ENCODE assay signal across 12 mouse cellular contexts in genomic region chr4:152340584-152341284, GRCm38 (mm10). TPM values are rescaled to one million over a fixed set of nuclear protein-coding genes. Genes with fewer than 3 reads are reported as not detected.
DNase-seq lines count a peak whose midpoint lies in the region; ATAC-seq and TF ChIP-seq lines count a peak whose summit lies in the region.
"Had no signal": no experiment of that assay in that cellular context is flagged by ENCODE, and none has a peak within 500 bp of the region (broad histone marks: within the 10 kb centered on the region; RNA-seq: fewer than 3 reads in every experiment).

No protein-coding gene starts in this region.

- H3K4me2 ChIP-seq in liver, embryonic 11.5 days, result no peak overlapping the region

- H3K36me3 ChIP-seq in liver, embryonic 11.5 days (ENCODE audit: control insufficient read depth, insufficient read depth, low read length), result no peaks in the 10 kb centered on the region
- peaks cover 1% of the 10 kb centered on the region; the same call in 1 of the 2 replicates for H3K36me3 ChIP-seq in splenic B cell, adult 2 months (ENCODE audit: control insufficient read depth, insufficient read depth, low read length, poor library complexity, severe bottlenecking)
- H3K36me3 ChIP-seq in kidney, adult 2 months (ENCODE audit: control insufficient read depth, insufficient read depth, low read length), result no peaks in the 10 kb centered on the region

- H3K4me3 ChIP-seq in liver, embryonic 11.5 days (ENCODE audit: low read depth, low read length), result no peak overlapping the region
- no peak overlapping the region for H3K4me3 ChIP-seq in kidney, adult 2 months (ENCODE audit: insufficient read depth, low read depth, low read length)
- H3K4me3 ChIP-seq: midbrain, embryonic 12.5 days had no signal

- no peak overlapping the region for H3K9ac ChIP-seq in liver, embryonic 11.5 days (ENCODE audit: low read depth, low read length)
- H3K9ac ChIP-seq: midbrain, embryonic 12.5 days had no signal

- DNase-seq in adrenal gland, postnatal 14 days, result peak; percentile 69
- DNase-seq in adrenal gland, adult 8-10 months, result no peak
- peak; percentile 52 for DNase-seq in embryo, embryonic 9.5 days (ENCODE audit: extremely low spot score)
- no peak for DNase-seq in liver, embryonic 11.5 days (ENCODE audit: low spot score)
- DNase-seq in splenic B cell, adult 2 months (ENCODE audit: low read depth, low spot score), result peak; percentile 33
- DNase-seq in kidney, adult 2 months, result no peak
- DNase-seq in frontal cortex, postnatal 14 days (ENCODE audit: low spot score in 2 of 2), result no peak
- no peak for DNase-seq in heart, adult 9 months (ENCODE audit: low spot score in 2 of 2)
- DNase-seq: gastrocnemius, postnatal 10 days had no signal

- ATAC-seq in liver, embryonic 11.5 days (replicated peaks; ENCODE audit: low FRiP score), result peak; percentile 30; the same call in 1 of the 2 replicates

- no peak for TF ChIP-seq CTCF in kidney, adult 2 months (conservative IDR thresholded peaks at IDR 0.05; ENCODE audit: insufficient read depth, insufficient read length, low read depth, low read length)

- peaks cover 20% of the 10 kb centered on the region for H3K4me1 ChIP-seq in liver, embryonic 11.5 days (replicated peaks; ENCODE audit: control insufficient read depth, insufficient read depth, low read length)
- H3K4me1 ChIP-seq in kidney, adult 2 months (ENCODE audit: control insufficient read depth, insufficient read depth, low read length), result no peaks in the 10 kb centered on the region

- peaks cover 48% of the 10 kb centered on the region for H3K27me3 ChIP-seq in liver, embryonic 11.5 days (replicated peaks; ENCODE audit: control insufficient read depth, insufficient read depth, low read length)
- no peaks in the 10 kb centered on the region for H3K27me3 ChIP-seq in splenic B cell, adult 2 months (ENCODE audit: control insufficient read depth, insufficient read depth, low read length, poor library complexity, severe bottlenecking)
- H3K27me3 ChIP-seq in kidney, adult 2 months (replicated peaks; ENCODE audit: control insufficient read depth, insufficient read depth, low read length), result peaks cover 4% of the 10 kb centered on the region; the same call in 1 of the 2 replicates

- H3K9me3 ChIP-seq in liver, embryonic 11.5 days (ENCODE audit: control insufficient read depth, low read length), result no peaks in the 10 kb centered on the region
- H3K9me3 ChIP-seq: midbrain, embryonic 12.5 days had no signal

- no peak overlapping the region for H3K27ac ChIP-seq in liver, embryonic 11.5 days (ENCODE audit: low read depth, low read length)
- no peak overlapping the region for H3K27ac ChIP-seq in kidney, adult 2 months (ENCODE audit: insufficient read depth, low read depth, low read length)
- H3K27ac ChIP-seq: midbrain, embryonic 12.5 days had no signal

- no peak for TF ChIP-seq POLR2A in kidney, adult 2 months (IDR thresholded peaks at IDR 0.05; ENCODE audit: low read depth, low read length)

- WGBS in liver, embryonic 11.5 days, result 34% methylated on average over 15 of the region's 15 CpGs
- WGBS in kidney, adult 2 months, result 43% methylated on average over 15 of the region's 15 CpGs

RNA-seq across cellular contexts. Expression of gene Chd5, which starts 2.3 kb away (rescaled TPM):
- 7.1 and 8.0 TPM in 2 replicates for total RNA-seq in adrenal gland, postnatal 14 days (2021)
- 10 to 100 TPM in 2 of 4 experiments, 1 to 10 TPM in 2; 7.0 to 16.9 (median 12.3) TPM for total RNA-seq in adrenal gland, adult 8-10 months (2022)
- polyA plus RNA-seq in liver, embryonic 11.5 days (2014; fragmentation: Nextera tagmentation; extraction: Ambion mirVana), result 0.32 and 0.42 TPM in 2 replicates
- polyA plus RNA-seq in kidney, adult 2 months (2012; rRNA removed), result 0.16 and 0.34 TPM in 2 replicates

RNA-seq across cellular contexts. Expression of gene Rpl22, which starts 15.2 kb away (rescaled TPM):
- total RNA-seq in adrenal gland, postnatal 14 days (2021), result 493 and 564 TPM in 2 replicates
- 100 to 1,000 TPM; 415 to 500 (median 453) TPM for total RNA-seq in adrenal gland, adult 8-10 months (2022)
- polyA plus RNA-seq in liver, embryonic 11.5 days (2014; fragmentation: Nextera tagmentation; extraction: Ambion mirVana), result 546 and 596 TPM in 2 replicates
- polyA plus RNA-seq in kidney, adult 2 months (2012; rRNA removed), result 45.4 and 90.1 TPM in 2 replicates

RNA-seq across cellular contexts. Expression of gene Rnf207, which starts 21.9 kb away (rescaled TPM):
- 0.26 TPM in 1 of 2 replicates, not detected in the other for total RNA-seq in adrenal gland, postnatal 14 days (2021)
- 1 to 10 TPM in 2 of 4 experiments, under 1 TPM in 2; 0.23 to 2.2 (median 1.0) TPM for total RNA-seq in adrenal gland, adult 8-10 months (2022)
- polyA plus RNA-seq in liver, embryonic 11.5 days (2014; fragmentation: Nextera tagmentation; extraction: Ambion mirVana), result 0.53 and 0.97 TPM in 2 replicates
- polyA plus RNA-seq in kidney, adult 2 months (2012; rRNA removed), result 0.19 and 0.67 TPM in 2 replicates

RNA-seq across cellular contexts. Expression of gene Icmt, which starts 43.7 kb away (rescaled TPM):
- total RNA-seq in adrenal gland, postnatal 14 days (2021), result 36.9 and 39.6 TPM in 2 replicates
- 10 to 100 TPM; 54.1 to 66.7 (median 59.6) TPM for total RNA-seq in adrenal gland, adult 8-10 months (2022)
- 20.6 and 21.1 TPM in 2 replicates for polyA plus RNA-seq in liver, embryonic 11.5 days (2014; fragmentation: Nextera tagmentation; extraction: Ambion mirVana)
- polyA plus RNA-seq in kidney, adult 2 months (2012; rRNA removed), result 31.2 and 32.5 TPM in 2 replicates

RNA-seq across cellular contexts. Expression of gene Hes3, which starts 49.3 kb away (rescaled TPM):
- not detected in 2 replicates for total RNA-seq in adrenal gland, postnatal 14 days (2021)
- total RNA-seq in adrenal gland, adult 8-10 months (2022), result not detected
- not detected in 2 replicates for polyA plus RNA-seq in liver, embryonic 11.5 days (2014; fragmentation: Nextera tagmentation; extraction: Ambion mirVana)
- not detected in 2 replicates for polyA plus RNA-seq in kidney, adult 2 months (2012; rRNA removed)
- total RNA-seq: gastrocnemius, postnatal 10 days; layer of hippocampus, adult 18-20 months had no signal
- polyA plus RNA-seq: stomach, embryonic 16.5 days had no signal

Comparison
In these comparisons a context has a peak if more than half of its experiments do, and no peak if none do; other contexts are left out.
1. DNase-seq: peak in adrenal gland, postnatal 14 days (single experiment), embryo, embryonic 9.5 days (single experiment) and splenic B cell, adult 2 months (single experiment); none in adrenal gland, adult 8-10 months (single experiment), liver, embryonic 11.5 days (single experiment), kidney, adult 2 months (single experiment), frontal cortex, postnatal 14 days (0 of 2) and heart, adult 9 months (0 of 2).